Mouse (Mus musculus): ENCODE data around the gene Rab3c.
A peak's percentile ranks its signal among the peaks of the same experiment; 100 is the strongest.

Rab3c gene

GRCm38 (mm10) chr13:110093720-110094685, 186.8 kb downstream of the Rab3c start:
- no peak for DNase-seq (ENCODE audit: low spot score in 2 of 2)

GRCm38 (mm10) chr13:110083961-110084360, 196.8 kb downstream of the Rab3c start:
- no peak for DNase-seq (ENCODE audit: low spot score in 2 of 2)

GRCm38 (mm10) chr13:110081174-110081573, 199.6 kb downstream of the Rab3c start:
- no peak for DNase-seq (ENCODE audit: low spot score in 2 of 2)

- DNase-seq (ENCODE audit: low spot score in 2 of 2), result no peak
Observed at GRCm38 (mm10) chr13:110075587-110075986, 205.2 kb downstream of the Rab3c start.

- DNase-seq (ENCODE audit: low spot score in 2 of 2), result no peak
Observed at GRCm38 (mm10) chr13:110074180-110074579, 206.6 kb downstream of the Rab3c start.

- no peak for DNase-seq (ENCODE audit: low spot score in 2 of 2)
Observed at GRCm38 (mm10) chr13:110067149-110067548, 213.6 kb downstream of the Rab3c start.

- no peak for DNase-seq (ENCODE audit: low spot score in 2 of 2)
Observed at GRCm38 (mm10) chr13:110066674-110067073, 214.1 kb downstream of the Rab3c start.

GRCm38 (mm10) chr13:110062835-110063411, 217.9 kb downstream of the Rab3c start:
- peak; percentile 10 to 38 for DNase-seq (ENCODE audit: low spot score in 2 of 2)

GRCm38 (mm10) chr13:110062288-110062687, 218.5 kb downstream of the Rab3c start:
- DNase-seq (ENCODE audit: low spot score in 2 of 2), result no peak

- DNase-seq (ENCODE audit: low spot score in 2 of 2), result no peak
Observed at GRCm38 (mm10) chr13:110054538-110054937, 226.3 kb downstream of the Rab3c start.

- DNase-seq (ENCODE audit: low spot score in 2 of 2), result peak; percentile 41 to 43
Observed at GRCm38 (mm10) chr13:110048767-110049434, 231.9 kb downstream of the Rab3c start.

GRCm38 (mm10) chr13:110044418-110044817, 236.4 kb downstream of the Rab3c start:
- no peak for DNase-seq (ENCODE audit: low spot score in 2 of 2)

- DNase-seq (ENCODE audit: low spot score in 2 of 2), result no peak
Observed at GRCm38 (mm10) chr13:110039779-110040498, 240.9 kb downstream of the Rab3c start.

GRCm38 (mm10) chr13:110039170-110039569, 241.6 kb downstream of the Rab3c start:
- DNase-seq (ENCODE audit: low spot score in 2 of 2), result no peak

- DNase-seq (ENCODE audit: low spot score in 2 of 2), result no peak
Observed at GRCm38 (mm10) chr13:110038521-110038920, 242.3 kb downstream of the Rab3c start.

GRCm38 (mm10) chr13:110034885-110035284, 245.9 kb downstream of the Rab3c start:
- no peak for DNase-seq (ENCODE audit: low spot score in 2 of 2)

- no peak for DNase-seq (ENCODE audit: low spot score in 2 of 2)
Observed at GRCm38 (mm10) chr13:110034041-110034440, 246.8 kb downstream of the Rab3c start.

GRCm38 (mm10) chr13:110031886-110032285, 248.9 kb downstream of the Rab3c start:
- no peak for DNase-seq (ENCODE audit: low spot score in 2 of 2)

- no peak for DNase-seq (ENCODE audit: low spot score in 2 of 2)
Observed at GRCm38 (mm10) chr13:110031061-110031460, 249.7 kb downstream of the Rab3c start.

- no peak for DNase-seq (ENCODE audit: low spot score in 2 of 2)
Observed at GRCm38 (mm10) chr13:110024381-110025161, 256.2 kb downstream of the Rab3c start.

- no peak for DNase-seq (ENCODE audit: low spot score in 2 of 2)
Observed at GRCm38 (mm10) chr13:110023031-110023430, 257.8 kb downstream of the Rab3c start.

All from spleen, postnatal 36 days (tissue).